Mouse (Mus musculus) gastrocnemius, adult 8-10 months (tissue): Measurements from ENCODE around the gene Zrsr2. TPM values are rescaled to one million over a fixed set of nuclear protein-coding genes. Genes with fewer than 3 reads are reported as not detected.

ENCODE experiments used
- DNase-seq, 2 experiments: peaks; one replicate each; pipeline ENCODE4 v3.0.0; 2022; ENCODE audit warnings: low spot score in 2 of 2
- total RNA-seq, 4 experiments: library from RNA; stranded (reverse); gene quantifications; 2 replicates each; pipeline ENCODE4 v1.2.4; 2022

The Zrsr2 gene
- total RNA-seq, 4 experiments from 2014 or later, result 12.6 to 21.5 (median 13.6) TPM

DNA sequence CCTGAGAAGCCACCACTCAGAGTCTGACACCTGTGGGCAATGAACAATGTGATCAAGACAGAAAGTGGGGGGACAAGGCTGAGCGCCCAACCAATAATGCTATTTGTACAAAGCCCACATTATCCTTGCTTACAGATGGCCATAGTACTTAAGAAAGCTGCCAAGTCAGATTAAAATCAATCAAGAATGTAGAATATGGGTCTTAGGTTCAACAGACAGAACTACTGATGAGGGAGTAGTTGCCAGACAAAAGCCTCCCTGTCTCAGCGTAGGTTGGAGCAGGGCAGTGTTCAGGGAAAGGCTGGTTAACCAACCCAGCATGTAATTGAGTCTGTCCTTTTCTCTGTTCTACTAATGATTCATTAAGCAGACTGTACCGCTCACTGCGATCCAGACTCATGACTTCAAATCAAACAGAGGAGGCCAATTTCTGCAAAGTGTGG, 72.9 kb downstream of the Zrsr2 start:
- no peak for DNase-seq

Other genes with a start within 250 kb of the Zrsr2 start
- gene Rnf138rt1, start 197.3 kb downstream of the Zrsr2 start, total RNA-seq, result not detected
- gene Ap1s2, start 49.6 kb downstream of the Zrsr2 start, total RNA-seq, result 10 to 100 TPM; 20.4 to 36.9 (median 26.4) TPM
- gene Car5b, start 69.3 kb upstream of the Zrsr2 start, total RNA-seq, result 1 to 10 TPM in 2 of 4 experiments, under 1 TPM in 2; 0.41 to 2.0 (median 1.2) TPM
- 1 to 10 TPM; 2.5 to 4.1 (median 3.4) TPM for gene Siah1b, start 117.8 kb upstream of the Zrsr2 start, total RNA-seq
- gene Cltrn, start 130.2 kb upstream of the Zrsr2 start, total RNA-seq, result not detected
- under 1 TPM; 0.19 to 0.81 (median 0.34) TPM for gene Ace2, start 180.7 kb upstream of the Zrsr2 start, total RNA-seq